Mouse (Mus musculus): Measurements from ENCODE around the gene Spsb1. TPM values are rescaled to one million over a fixed set of nuclear protein-coding genes. Genes with fewer than 3 reads are reported as not detected.

Spsb1 gene
- total RNA-seq, 2 experiments from 2014 or later = not detected

DNA sequence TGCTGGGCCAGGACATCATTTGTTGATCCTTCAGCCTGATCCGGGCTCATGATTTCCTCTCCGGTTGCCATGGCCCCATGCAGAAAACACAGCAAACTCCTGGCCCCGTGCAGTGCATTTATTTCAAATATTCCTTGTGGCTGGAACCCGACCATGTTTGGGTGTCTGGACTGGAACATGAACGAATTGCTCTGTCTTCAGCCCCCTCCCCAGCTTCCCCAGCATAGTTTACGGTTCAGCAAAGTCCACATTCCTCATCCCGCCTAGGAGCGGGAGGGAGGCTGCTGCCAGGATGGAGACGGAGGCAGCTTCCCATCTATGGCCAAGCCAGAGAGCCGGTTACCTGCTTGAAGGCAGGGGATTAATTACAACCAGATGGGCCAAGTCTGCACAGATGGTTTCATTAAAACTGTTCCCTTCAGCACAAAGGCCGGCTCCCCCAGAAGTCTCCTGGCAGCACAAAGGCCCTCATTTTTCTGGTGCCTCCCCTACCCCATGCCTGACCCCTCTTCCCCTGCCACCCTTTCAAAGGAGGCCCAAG, 61.2 kb downstream of the Spsb1 start:
- ATAC-seq (replicated peaks; ENCODE audit: low FRiP score, poor library complexity, severe bottlenecking) = no peak

DNA sequence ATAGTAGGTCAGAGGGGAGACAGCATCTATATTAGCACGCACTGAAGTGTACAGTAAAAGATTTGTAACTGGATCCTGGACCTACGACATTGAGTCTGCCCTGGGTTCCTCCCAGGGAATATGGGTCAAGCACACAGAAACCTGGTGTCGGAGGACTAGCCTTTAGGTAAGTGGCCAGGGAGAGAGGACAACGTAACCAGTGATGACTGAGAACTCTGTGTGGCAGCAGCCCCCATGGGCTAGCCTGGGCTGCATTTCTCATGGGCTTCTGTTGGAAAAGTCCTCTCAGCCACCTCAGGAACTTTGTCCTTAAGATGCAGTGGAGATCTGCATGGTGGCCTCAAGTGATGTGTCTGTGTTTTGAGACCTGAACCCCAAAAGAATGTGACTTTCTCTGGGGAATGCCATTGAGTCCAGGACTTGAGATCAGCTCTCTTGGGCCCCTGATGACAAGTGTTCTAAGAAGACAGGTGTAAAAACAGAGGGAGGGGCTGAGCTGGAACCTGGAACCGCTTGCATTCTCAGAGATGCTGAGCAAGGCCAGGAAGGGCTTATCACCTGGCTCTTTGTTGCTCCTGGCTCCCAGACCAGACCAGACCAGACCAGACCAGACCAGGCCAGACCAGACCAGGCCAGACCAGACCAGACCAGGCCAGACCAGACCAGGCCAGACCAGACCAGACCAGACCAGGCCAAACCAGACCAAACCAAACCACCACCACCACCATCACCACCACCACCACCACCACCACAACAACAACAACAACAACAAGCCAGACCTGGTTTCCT, 63.5 kb downstream of the Spsb1 start:
- ATAC-seq (replicated peaks; ENCODE audit: low FRiP score, poor library complexity, severe bottlenecking) = no peak

DNA sequence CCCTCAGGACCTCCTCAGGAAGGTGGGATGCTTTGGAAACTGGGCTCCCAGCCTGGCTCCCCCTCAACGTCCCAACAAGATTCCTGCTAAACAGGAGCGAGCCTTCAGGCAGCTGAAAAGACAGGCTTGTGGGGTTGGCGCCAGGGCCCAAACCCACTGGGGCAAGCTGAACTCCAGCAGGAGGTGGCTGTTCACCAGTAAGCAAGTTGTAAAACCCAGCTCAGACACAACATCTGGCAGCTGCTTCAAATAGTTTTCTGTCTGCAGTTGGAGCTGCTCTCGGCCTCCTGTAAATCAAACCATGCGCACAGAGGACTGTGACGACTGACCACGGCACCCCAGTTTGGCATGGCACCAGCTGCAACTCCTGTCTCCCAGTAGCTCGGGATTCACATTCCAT, 64.3 kb downstream of the Spsb1 start:
- no peak for ATAC-seq (replicated peaks; ENCODE audit: low FRiP score, poor library complexity, severe bottlenecking)

DNA sequence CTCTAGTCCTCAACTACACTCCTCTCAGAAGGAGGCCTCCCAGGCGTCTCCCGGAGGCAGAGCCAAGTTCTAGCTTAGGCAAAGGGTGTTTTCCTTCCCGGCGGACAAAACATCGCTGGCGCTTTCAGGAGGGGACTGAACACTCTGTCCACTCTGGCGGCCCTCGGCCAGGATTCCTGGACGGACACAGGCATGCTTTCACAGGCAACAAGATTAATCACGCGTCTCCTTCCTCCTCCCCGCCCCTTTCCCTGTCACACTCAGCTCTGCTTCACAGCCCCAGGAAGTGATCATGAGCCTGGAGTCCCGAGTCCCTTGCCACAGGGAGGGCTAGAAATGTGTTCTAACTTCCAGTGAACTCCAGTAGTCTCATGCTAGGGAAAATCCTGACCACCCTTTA, 65.0 kb downstream of the Spsb1 start:
- ATAC-seq (replicated peaks; ENCODE audit: low FRiP score, poor library complexity, severe bottlenecking) = no peak

DNA sequence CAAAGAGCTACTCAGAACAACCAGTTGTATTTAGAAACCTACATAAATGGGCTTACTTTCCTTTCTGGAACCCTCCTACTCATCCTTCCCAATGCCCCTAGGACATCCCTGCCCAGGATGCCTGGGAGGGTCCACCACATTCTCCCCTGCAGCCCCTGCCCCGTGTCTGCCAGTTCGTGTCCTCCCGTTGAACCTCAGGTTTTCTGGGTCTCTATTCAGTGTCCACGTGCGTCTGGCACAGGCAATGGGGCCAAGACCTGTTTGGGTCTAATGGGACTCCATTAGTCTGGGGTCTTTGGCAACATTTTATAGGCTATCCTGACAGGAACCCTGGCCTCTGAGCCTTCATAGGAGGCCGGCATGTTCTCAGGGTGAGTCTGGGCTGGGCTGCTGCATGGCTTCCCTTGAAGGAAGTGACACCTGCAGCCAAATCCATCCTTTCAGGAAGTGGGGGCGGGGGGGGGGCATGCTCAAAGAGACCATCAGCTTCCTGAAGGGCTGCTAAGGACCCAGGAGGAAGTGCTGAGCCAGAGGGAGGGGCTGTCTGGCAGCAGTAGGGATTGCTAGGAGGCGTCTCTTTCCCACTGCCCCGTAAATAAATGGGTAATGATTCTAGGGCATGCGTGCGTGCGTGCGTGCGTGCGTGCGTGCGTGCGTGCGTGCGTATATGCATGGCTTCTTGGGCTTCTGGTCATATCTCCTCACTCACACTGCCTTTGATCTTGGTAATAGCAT, 65.9 kb downstream of the Spsb1 start:
- ATAC-seq (replicated peaks; ENCODE audit: low FRiP score, poor library complexity, severe bottlenecking) = no peak

DNA sequence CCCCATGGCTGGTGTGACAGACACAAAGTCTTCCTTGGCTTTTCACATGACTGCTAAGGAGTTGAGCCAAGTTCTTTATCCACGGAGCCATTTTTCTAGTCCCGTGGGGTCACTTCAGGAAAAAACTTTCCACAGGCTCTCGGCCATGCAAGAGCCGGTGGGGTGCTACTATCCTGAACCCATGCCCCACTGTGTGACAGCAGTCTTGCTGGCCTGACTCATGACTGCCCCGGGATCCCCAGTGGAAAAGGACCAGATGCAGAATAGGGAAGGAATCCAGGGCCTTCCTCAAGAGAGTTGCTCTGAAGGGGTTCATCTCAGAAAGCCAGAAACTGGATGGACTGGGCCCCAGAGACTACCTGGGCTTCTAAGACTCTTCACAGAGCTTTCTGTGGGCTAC, 66.7 kb downstream of the Spsb1 start:
- ATAC-seq (replicated peaks; ENCODE audit: low FRiP score, poor library complexity, severe bottlenecking) = no peak

DNA sequence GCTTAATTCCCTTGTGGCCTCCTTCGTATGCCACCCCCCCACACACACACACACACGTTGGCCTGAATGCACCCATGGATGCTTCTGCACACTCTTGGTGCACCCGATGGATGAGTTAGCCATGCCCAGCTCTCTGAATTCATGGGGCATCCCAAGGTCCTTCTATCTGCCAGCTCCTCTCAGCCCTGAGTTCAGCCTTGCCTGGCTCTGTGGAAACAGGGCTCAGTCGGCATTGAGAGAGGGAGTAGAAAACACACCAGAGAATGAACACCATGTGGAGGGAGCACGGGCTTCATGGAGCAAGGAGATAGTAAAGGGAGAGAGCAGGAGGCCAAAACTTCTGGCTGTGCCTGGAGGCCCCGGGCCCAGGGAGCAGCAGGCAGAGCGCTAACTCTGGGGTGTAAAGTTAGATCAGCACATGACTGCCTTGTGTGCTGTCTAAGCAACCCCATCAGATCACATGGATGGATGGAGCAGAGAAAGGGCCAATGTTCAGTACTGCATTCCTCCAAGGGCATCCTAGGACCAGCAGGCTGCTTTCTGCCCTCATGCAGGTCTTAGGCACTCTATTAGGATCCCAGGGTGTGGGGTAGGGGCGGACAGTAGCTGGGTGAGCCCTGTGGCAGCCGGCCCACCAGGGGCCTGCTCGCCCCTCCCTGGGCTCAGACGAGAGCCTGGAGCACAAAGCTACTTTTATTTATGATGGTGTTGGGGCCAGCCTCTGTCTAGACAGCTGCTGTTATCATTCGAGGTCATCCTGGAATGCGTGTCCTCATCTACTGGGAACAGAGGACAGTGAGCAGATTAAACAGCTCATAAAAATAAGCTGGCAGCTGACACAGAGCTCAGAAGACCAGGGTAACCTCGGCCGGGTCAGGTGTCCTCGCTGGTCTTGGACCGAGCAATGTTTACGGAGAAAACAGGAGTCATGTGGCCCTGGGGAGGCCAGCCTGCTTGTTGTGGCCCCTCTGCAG, 68.3 kb downstream of the Spsb1 start:
- ATAC-seq (replicated peaks; ENCODE audit: low FRiP score, poor library complexity, severe bottlenecking) = no peak

DNA sequence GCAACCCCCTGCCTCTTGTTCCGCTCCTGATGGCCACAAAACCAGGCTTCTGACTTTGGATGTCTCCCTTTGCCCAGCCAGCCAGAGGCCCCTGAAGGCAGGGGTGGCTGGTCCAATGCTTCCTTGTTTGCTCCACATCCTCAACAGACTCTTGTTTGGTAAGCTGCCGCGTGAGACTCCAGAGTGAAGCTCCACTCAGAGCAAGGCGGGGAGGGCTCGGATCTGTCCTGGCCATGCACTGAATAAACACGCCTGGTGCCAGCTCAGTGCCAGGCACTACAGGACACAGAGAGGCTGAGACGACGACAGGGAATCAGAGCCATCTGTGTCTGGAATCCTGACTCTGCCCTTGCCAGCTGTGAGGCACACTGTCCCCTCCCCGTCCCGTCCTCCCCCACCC, 70.9 kb downstream of the Spsb1 start:
- ATAC-seq (replicated peaks; ENCODE audit: low FRiP score, poor library complexity, severe bottlenecking) = no peak

DNA sequence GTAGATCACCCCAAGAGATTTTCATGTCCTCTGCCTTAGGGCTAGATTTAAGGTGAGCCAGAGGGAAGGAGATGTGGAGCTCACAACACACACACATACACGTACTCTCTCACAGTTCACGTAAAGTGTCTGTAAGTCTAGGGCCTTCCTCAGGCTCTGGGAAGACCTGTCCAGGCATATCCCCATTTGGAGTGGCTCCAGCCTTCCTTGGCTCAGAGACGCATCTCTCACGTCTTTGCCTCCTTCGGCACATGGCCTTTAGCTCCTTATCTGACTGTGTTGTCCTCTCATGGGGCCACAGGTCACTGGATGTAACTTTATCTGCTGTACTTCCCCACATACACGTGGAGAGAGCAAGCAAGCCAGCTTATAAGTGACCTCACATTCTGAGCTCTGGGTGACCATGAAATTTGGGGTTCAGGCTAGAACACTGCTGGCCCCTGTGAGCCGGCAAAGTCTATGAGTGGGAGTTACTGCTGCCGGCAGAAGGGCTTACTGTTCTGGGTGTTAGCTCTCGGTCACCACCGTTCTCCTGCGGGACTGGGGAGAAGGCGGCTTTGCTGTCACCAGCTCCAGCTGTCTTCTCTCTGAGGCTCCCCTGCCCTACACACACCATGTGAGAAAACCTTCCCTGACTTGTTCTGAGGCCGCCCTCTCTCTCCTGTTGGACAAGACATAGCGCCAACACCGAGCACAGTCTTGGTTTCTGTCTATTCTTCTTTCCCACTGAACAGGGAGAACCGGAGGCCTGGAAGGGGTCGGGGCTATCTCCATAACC, 72.5 kb downstream of the Spsb1 start:
- no peak for ATAC-seq (replicated peaks; ENCODE audit: low FRiP score, poor library complexity, severe bottlenecking)

DNA sequence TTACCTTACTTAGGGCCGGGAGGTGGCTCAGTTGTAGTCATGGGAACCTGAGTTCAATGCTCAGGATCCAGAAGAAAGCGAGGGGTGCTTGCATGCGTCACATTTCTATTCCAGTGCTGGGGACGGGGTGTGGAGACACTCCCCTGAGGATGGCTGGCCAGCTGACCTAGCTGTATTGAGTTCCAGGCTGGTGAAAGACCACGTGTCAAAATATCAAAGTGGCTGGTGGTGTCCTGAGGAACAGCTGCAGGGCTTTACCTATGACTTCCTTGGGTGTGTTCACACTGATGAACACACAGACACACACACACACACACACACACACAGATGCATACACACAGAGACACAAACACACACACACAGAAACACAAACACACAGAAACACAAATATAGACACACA, 73.9 kb downstream of the Spsb1 start:
- no peak for ATAC-seq (replicated peaks; ENCODE audit: low FRiP score, poor library complexity, severe bottlenecking)

DNA sequence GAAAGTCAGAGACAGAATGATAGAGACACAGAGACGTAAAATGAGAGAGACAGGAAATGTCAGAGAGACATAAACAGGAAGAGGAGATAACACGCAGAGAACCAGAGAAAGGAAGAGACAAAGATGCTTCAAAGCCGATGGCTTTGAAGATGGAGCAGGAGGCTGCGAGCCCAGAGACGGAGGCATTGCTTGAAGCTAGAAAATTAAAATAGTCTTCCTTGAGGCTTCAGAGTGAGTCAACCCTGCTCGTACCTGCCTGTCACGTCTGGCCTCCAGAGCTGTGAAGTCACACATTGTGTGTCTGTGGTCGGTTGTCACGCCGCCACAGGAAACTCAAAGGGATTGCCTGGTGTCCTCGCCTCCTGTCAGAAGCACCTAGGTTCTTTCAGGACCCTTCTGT, 74.9 kb downstream of the Spsb1 start:
- no peak for ATAC-seq (replicated peaks; ENCODE audit: low FRiP score, poor library complexity, severe bottlenecking)

DNA sequence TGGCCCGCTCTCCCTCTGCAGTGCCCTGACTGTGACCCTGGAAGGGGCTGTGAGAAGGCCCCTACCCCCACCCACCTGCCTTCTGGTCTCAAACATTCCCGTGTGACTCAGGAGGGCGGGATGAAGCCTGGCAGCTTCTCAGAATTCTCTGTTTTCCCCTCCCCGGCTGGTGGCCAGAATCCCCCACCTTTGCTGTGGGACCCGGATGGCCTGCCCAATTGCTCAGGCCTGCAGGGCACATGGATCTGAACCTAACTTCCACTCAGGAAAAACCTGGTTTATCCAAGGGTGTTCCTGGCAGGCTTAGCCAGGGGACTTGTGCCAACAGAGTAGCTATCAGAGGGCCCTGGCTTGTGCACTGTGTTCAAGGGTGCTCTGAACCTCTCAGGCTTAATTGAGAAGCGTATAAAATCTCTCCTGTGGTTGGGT, 76.8 kb downstream of the Spsb1 start:
- ATAC-seq (replicated peaks; ENCODE audit: low FRiP score, poor library complexity, severe bottlenecking) = no peak

DNA sequence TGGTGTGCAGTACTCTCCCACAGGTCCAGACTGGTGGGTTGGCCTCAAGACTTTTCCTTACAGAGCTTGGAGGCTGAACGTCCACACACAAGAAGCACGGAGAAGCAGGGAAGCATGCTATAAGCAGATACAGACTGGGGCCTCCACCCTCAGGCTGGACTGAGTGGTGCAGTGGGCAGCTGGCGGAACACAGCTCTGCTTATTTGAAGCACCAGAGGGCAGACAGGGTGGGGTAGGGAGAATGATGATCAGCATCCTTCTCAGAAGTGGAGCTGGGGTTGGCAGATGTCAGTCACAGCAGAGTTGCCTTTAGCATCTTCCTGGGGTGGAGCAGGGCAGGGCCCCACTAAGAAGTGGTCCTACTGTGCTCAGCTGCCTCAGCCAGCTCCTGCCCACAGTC, 77.6 kb downstream of the Spsb1 start:
- no peak for ATAC-seq (replicated peaks; ENCODE audit: low FRiP score, poor library complexity, severe bottlenecking)

DNA sequence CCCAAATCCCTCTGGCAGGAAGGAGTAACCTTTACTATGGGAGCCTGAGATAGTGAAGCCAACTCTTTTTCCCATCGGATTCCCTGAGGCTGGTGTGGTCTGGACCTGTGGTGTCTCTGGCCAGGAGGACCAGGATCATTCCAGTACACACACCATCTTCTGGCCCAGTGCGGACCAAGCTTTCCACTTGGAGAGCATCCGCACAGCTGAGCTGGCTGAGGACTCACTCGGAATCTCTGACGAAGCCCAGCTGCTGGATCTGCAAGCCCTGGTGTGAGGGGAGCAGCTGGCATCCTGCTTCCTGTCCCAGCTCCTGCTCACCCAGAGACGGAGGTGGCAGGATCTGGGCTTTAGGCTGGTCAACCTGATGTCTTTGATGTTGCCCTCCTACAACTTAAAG, 78.1 kb downstream of the Spsb1 start:
- ATAC-seq (replicated peaks; ENCODE audit: low FRiP score, poor library complexity, severe bottlenecking) = no peak

DNA sequence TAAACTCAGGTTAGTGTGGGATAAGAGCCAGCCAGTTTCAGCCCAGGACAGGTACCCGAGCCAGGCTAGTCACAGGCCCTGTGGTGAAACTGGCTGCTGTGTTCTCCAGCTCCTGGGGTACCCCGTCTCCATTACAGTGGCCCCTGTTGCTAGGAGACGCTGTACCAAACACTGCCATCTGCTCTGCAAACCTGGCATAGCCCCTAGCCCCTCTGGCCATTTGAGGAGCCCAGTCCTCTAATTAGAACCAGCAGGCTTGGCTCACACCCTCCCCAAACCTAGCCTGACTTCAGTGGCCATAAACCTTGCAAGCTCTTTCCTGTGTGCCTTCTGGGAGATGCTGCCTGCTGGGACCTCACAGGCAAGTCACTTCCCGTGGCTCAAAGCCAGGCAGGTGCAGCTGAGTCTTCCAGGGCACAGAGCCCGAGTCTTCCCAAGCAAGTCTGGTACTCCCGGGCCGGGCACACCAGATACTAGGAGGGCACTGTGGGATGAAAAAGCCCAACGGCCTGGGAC, 78.8 kb downstream of the Spsb1 start:
- ATAC-seq (replicated peaks; ENCODE audit: low FRiP score, poor library complexity, severe bottlenecking) = no peak

DNA sequence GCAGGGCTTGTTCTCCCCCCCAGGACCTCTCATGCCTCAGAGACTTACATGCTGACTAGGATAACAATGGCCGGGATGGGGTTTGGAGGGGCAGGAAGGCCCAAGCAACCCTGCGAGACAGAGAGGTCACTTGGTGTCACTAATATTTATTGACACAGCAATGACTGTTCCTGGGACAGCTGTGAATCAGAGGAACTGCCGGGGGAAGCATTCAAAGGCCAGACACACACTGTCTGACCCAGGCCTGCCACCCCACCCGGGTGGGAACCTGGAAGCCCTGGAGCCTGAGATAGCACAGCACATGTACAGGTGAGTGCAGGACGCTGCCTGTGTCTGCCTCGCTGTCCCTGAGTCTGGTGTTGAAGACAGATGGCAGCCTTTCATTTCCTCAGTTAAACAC, 79.5 kb downstream of the Spsb1 start:
- ATAC-seq (replicated peaks; ENCODE audit: low FRiP score, poor library complexity, severe bottlenecking) = no peak

DNA sequence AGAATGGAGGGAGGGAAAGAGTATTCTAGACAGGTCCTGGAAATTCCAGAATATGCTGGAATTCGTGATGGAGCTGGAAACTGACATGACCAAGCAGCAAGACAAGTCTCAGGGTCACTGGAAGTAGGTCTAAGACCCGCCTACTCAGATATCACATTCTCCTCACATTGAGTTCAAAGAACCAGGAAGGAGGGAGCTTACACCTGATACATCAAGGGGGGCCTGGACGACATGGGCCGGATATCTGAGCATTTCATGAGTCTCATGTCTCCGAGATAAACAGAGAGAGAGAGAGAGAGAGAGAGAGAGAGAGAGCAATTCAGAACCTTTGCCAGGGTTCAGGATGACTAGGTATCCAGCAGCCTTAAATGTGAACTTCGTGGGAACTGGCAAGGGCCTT, 82.6 kb downstream of the Spsb1 start:
- ATAC-seq (replicated peaks; ENCODE audit: low FRiP score, poor library complexity, severe bottlenecking) = no peak

DNA sequence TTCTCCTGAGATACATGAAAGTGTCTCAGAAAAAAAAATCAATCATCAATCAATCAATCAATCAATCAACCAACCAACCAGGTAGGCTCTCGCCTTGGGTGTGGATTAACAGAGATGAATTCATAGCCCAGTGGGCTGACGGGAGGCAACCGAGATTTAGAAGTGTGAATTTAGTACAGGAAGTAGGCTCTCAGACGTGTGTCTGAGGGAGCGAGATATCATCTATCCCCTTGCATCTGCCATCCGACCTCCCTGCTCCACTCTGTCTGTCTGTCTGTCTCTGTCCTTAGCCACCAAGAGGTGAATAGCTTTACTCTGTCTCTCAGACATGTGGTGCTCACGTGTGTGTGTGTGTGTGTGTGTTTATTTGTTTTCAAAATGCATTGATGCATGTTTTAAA, 83.3 kb downstream of the Spsb1 start:
- ATAC-seq (replicated peaks; ENCODE audit: low FRiP score, poor library complexity, severe bottlenecking) = no peak

DNA sequence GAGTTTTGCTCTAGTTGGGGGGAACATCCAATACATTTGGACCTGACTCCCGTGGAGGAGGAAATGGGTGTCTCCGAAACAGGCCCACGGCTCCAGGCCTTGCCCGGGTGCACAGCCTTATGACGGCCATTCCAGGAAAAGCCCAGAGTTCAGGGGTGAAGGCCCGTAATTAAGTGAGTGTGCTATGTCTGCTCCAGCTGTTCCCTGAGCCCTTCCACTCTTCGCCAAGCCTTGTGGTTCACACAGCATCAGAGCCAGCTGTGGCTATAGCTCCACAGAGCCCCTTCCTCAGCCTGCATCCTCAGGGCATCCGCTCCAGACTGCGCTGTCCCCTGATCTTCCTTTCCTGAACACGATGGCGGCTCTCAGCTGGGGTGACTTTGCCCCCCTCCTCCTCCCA, 83.8 kb downstream of the Spsb1 start:
- no peak for ATAC-seq (replicated peaks; ENCODE audit: low FRiP score, poor library complexity, severe bottlenecking)
